Mouse (Mus musculus) pancreas, adult 10 weeks (tissue): ENCODE data around the gene Scd4. TPM values are rescaled to one million over a fixed set of nuclear protein-coding genes. Genes with fewer than 3 reads are reported as not detected.

ENCODE experiments used
- polyA plus RNA-seq: library from polyadenylated mRNA; stranded (reverse); fragments of 350-450 nt; fragmentation: Illumina TruSeq; extraction: RNeasy Lipid Tissue Mini Kit (QIAGEN cat#74804); gene quantifications from one replicate; pipeline ENCODE4 v1.2.3, GENCODE M21; 2015; ENCODE audit warnings: low read depth, low replicate concordance; ENCODE audit not compliant: insufficient read depth

Scd4 gene
- 0.24 TPM for polyA plus RNA-seq

GRCm38 (mm10) chr19:44332833-44333623 lies at the start of gene Scd4:
Gene Scd4 (plus strand): TSS chr19:44333092.

GRCm38 (mm10) chr19:44292941-44293768 lies 39.7 kb upstream of the Scd4 start, which contains the start of gene Scd2:
Gene Scd2 (plus strand): TSS chr19:44293674.

Other genes starting within 250 kb of the Scd4 start
- 24.8 TPM for gene Chuk, start 225.6 kb upstream of the Scd4 start, polyA plus RNA-seq
- 3.5 TPM for gene Cwf19l1, start 197.2 kb upstream of the Scd4 start, polyA plus RNA-seq
- gene Bloc1s2, start 186.6 kb upstream of the Scd4 start, polyA plus RNA-seq, result 19.4 TPM
- gene Pkd2l1, start 140.7 kb upstream of the Scd4 start, polyA plus RNA-seq, result not detected
- gene Scd3, start 129.8 kb upstream of the Scd4 start, polyA plus RNA-seq, result not detected
- gene Scd2, start 39.4 kb upstream of the Scd4 start, polyA plus RNA-seq, result 20.6 TPM
- gene Scd1, start 74.8 kb downstream of the Scd4 start, polyA plus RNA-seq, result 53.9 TPM
- not detected for gene Wnt8b, start 160.4 kb downstream of the Scd4 start, polyA plus RNA-seq
- 4.5 TPM for gene Sec31b, start 212.8 kb downstream of the Scd4 start, polyA plus RNA-seq
- gene Gm20538, start 219.7 kb downstream of the Scd4 start, polyA plus RNA-seq, result not detected
- gene Ndufb8, start 222.3 kb downstream of the Scd4 start, polyA plus RNA-seq, result 87.7 TPM
- gene Hif1an, start 229.8 kb downstream of the Scd4 start, polyA plus RNA-seq, result 3.8 TPM